Mouse (Mus musculus): ENCODE results near the gene Grpel1. TPM values are rescaled to one million over a fixed set of nuclear protein-coding genes. Genes with fewer than 3 reads are reported as not detected.

The Grpel1 gene
- 9.8 TPM for polyA plus RNA-seq (2014; fragmentation: Illumina TruSeq; extraction: RNeasy Lipid Tissue Mini Kit (QIAGEN cat#74804); ENCODE audit: low read depth, low replicate concordance)

DNA sequence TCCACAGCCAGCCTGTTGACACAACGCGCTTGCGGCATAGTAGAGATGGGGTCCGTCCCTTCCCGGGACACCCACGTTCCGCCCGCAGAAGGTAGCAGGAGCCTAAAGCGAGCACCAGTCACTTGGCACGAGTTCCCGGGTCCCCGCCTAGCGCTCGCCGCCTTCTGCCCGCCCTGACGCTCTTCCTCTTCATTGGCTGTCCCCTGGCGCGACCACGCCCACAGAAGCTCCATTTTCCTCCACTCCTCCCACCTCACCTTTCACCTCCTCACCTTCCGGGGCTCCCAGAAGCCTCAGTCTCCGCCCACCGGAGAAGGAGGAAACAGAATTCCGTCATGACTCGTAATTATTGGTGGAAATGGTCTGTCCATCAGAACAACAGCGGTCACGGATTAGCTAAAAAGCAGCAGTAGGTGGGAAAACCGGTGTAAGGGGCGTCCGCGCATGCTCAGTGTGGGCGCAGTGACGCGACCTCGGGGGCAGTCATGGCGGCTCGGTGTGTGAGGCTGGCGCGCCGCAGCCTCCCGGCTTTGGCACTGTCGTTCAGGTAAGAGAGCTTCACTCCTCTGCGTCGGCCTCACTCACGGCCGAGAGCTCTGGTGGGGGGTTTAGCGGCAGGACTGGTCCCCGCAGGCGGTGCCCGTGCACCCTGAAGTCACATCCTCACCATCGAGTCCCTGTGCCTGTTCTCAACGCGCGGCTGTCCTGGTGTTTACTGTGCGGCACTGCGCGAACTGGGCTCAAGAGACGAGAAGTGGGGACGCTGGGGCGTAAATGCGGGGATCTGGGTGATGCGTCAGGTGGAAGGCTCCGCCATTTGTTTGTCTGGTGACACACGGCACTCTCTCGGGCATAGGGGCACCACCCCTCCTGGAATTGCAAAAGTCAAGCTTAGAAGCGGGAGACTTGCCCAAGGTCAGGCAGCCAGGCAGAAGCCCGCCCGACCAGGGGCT is at the start of gene Grpel1:
TSS of gene Grpel1 (plus strand) at position 290 of the 953 bp plus-strand sequence.

GRCm38 (mm10) chr5:36484171-36484990 is 19.6 kb downstream of the Grpel1 start, which contains the start of the genes Tada2b and Ccdc96:
Gene Tada2b (minus strand): TSS chr5:36484285.
Gene Ccdc96 (plus strand): TSS chr5:36484588.

Other genes starting within 250 kb of the Grpel1 start
- gene Sorcs2, start 66.9 kb upstream of the Grpel1 start, polyA plus RNA-seq (2014; fragmentation: Illumina TruSeq; extraction: RNeasy Lipid Tissue Mini Kit (QIAGEN cat#74804); ENCODE audit: low read depth, low replicate concordance), result 1.3 TPM
- gene Tada2b, start 19.3 kb downstream of the Grpel1 start, polyA plus RNA-seq (2014; fragmentation: Illumina TruSeq; extraction: RNeasy Lipid Tissue Mini Kit (QIAGEN cat#74804); ENCODE audit: low read depth, low replicate concordance), result 14.8 TPM
- not detected for gene Ccdc96, start 19.6 kb downstream of the Grpel1 start, polyA plus RNA-seq (2014; fragmentation: Illumina TruSeq; extraction: RNeasy Lipid Tissue Mini Kit (QIAGEN cat#74804); ENCODE audit: low read depth, low replicate concordance)
- gene Tbc1d14, start 128.3 kb downstream of the Grpel1 start, polyA plus RNA-seq (2014; fragmentation: Illumina TruSeq; extraction: RNeasy Lipid Tissue Mini Kit (QIAGEN cat#74804); ENCODE audit: low read depth, low replicate concordance), result 23.9 TPM
- 47.0 TPM for gene D5Ertd579e, start 231.0 kb downstream of the Grpel1 start, polyA plus RNA-seq (2014; fragmentation: Illumina TruSeq; extraction: RNeasy Lipid Tissue Mini Kit (QIAGEN cat#74804); ENCODE audit: low read depth, low replicate concordance)